Mouse (Mus musculus) T-cell, adult 2 months (primary cell): ENCODE measurements around the gene Patj.
"Not testable (repeated sequence)": the region's sequence is repeated elsewhere in the genome, so short reads cannot be mapped to it uniquely, and the experiment has no call there.

Experiments
- DNase-seq: peaks from one replicate; pipeline ENCODE4 v3.0.0; 2022; ENCODE audit warnings: low spot score

The Patj gene

DNA sequence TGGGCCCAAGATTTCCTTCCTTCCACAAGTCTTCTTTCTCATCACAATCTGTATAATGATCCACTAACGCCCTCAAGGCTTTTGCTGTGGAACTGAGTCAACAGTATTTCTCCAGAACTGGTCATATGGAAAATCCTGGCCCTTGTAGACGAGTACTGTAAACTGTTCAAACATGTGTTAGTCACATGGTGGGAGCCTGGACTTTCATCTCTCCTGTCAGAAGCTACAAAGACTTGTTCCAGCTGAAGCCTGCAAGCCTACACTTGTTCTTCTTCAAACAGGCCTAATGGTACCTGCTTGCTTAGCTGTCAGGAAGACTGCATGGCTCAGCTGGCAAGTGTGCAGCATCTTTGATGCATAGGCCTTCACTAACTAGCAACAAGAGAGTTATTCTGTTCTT, 264.9 kb downstream of the Patj start:
- no peak for DNase-seq

DNA sequence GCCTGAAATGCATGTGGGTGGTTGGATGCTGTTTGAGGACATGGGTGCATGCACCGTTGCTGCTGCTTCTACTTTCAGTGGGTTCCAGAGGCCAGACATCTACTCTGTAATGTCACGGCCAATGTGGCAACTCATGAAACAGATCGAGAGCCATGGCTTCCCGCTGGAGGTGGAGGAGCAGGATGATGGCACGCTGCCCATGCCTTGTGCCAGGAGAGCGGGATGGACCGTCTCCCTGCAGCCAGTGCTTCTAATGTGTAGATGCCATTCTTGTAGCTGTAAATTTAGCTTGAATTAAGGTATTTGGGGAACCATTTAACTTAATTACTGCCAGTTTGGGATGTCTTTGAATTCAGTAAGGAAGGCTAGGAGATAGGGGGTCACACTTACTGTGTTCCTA, 270.3 kb downstream of the Patj start:
- no peak for DNase-seq

DNA sequence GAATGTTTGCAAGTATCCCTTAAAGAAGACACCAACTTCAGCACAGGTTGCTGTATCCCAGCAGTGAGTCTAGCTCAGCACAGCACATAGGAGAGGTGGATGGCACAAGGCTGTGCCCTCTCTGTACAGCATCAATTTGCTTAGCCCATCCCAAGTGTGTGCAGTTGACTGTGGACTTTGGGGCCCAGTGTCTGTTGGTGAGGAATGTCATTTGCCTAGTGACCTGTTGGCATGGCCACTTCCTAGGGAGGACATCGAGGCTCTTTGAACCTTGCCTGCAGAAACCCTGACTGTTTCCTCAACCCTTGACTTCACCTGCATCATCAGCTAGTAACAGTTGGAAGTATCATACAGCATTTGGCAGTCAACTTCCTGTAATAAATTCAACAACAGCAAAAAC, 270.9 kb downstream of the Patj start:
- DNase-seq: no peak

DNA sequence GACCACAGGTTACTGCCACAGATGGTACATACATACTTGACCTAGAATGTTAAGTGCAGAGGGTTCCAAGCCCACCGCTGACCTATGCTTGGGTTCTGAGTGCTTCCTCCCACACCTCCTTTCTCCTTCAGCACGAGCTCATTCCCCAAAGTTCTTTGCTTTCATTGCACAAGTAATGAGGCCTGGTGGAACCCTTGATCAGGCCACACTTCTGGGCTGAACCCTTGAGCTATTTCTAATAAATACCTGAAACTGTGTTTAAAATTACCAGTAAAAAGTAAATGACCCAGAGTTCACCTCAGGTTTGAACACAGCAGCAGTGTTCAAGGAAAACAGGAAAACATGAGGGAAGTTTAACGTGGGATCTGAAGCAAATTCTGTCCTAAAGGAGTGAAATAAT, 271.4 kb downstream of the Patj start:
- no peak for DNase-seq

DNA sequence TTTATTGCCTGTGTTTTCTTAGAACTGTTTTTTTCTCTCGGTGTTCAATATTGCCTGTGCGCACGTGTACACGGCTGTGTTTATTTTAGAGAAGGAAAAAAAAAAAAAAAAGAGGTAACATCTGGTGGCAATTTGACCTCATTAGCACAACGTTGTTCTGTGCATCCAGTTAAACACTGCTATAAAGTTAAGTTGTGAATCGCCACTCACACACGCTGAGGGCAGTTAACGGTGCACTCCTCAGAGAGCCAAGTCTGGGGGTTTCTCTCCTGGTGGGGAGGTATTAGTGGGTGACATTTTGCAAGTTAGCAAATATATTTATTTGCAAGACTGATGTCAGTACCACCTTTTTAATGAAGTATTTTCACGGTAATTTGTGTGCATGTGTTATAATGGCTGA, 281.9 kb downstream of the Patj start:
- no peak for DNase-seq

DNA sequence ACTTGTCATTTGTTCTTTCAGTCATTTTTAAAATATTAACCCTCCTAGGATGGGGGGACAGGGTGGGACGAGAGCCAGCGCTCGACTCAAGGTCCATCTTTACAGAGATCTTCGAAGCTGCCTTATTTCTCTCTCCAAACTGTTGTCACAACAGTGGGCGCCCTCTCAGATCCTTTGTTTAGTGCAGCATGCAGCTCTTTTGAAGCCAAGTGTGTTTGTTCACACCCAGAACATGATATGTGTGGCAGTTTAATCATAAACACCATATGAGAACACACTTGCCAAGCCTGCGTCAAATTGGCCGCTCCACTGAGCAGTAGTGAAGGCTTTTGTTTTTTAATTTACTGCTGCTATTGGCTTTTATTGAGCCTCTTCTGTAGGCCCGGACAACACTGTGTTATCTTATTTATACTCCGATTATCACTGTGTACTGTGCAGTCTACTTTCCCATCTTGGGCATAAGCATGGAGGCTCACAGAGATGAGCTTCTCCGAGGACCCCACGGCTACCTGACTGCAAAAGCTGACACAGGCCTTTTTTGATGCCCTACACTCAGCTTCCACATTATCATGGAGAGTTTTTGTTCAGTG, 291.2 kb downstream of the Patj start:
- no peak for DNase-seq

DNA sequence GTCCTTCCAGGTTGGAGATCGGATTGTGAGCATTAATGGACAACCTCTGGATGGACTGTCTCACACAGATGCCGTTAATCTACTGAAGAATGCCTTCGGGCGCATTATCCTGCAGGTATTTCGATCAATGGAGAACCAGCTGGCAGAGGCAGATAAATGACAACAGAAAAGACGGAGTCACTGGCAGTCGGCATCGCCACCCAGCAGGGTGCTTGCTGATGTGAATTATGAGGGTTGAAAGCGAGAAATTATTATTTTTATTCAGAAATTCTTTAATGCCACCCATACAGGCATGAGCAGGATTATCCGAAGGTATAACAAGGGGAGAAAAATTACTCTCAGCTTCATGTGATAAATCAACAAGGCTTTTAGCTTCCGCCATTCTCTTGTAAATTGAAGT, 292.5 kb downstream of the Patj start:
- DNase-seq: no peak

DNA sequence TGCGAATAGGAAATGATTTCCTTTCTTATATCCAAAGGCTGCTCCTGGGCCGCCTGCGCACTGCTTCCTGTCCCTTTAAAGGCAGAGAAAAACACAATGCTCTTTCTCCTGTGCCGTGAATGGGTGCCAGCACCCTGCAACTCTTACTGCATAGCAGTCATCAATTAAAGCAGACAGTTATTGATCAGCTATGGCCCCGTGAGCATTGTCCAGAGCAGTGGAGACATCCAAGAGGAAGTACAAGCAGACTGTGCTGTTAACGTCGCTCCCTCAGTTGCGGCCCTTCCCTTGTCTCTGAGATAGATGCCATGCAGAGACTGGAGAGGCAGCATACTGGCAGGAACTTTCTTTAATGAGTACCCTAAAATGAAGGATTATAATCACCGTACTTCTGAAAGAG, 292.9 kb downstream of the Patj start:
- no peak for DNase-seq

DNA sequence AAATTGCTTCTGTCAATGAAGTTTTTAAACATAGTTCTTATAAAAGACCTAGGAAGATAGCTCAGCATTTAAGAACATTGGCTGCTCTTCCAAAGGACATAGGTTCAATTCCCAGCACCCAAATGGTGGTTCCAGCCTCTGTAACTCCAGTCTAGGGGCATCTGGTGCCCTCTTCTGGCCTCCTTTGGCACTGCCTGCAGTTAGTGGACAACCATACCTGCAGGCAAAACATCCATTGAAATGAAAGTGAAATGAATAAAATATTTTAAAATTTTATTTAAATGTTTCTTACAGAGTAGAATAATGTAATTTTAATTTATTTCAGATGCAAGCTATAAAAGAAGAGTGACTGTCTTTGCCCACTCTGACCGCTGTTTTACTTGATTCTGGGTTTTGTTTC, 294.4 kb downstream of the Patj start:
- no peak for DNase-seq

DNA sequence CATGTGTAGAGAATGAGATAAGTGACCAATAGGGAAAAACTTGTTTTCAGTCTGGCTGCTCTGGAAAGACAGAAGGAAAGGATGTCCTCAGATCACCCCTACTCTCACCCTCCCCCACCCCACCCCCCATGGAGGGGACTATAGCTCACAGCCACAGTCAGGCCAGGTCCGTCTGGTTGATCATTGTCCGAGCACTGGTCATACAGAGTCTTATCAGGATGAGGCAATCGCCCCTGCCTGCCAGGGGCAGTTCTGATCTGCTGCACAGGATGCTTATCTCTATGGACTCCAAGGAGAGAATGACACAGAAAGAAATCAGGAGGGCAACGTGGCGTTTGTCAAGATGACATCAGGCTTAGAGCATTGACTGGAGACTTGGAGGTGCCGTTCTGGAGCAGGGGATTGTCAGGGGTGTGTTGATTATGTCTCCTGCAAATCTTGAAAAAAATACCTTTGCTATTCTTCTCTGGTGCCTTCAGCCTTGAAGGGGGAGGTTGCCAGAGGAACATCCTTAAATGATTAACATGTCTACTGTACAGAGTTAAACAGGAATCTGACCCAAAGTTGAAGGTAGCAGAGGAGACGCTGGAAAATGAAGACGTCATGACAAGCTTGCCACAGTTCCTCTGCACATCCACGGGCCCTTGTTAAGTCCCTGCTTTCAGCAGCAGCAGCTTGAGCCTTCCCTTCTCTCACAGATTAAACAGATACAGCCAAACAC, 298.0 kb downstream of the Patj start:
- no peak for DNase-seq

DNA sequence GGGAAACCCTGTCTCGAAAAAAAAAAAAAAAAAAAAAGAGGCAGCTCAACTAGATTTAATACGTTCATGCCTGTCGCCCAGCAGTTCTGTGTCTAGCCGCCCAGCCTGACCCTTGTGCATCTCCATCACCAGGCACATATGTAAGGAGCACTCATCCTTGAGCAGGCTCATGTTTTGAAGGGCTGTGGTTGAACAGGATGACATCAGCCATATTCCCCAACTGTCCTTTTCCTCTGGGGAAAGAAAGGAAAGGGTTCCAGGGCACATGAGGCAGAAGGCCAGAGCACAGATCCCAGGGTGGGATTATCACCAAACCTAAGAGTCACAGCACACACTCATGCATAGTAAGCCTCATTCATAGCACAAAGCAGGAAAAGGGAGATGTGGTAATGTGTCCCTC, 302.3 kb downstream of the Patj start:
- DNase-seq: no peak

DNA sequence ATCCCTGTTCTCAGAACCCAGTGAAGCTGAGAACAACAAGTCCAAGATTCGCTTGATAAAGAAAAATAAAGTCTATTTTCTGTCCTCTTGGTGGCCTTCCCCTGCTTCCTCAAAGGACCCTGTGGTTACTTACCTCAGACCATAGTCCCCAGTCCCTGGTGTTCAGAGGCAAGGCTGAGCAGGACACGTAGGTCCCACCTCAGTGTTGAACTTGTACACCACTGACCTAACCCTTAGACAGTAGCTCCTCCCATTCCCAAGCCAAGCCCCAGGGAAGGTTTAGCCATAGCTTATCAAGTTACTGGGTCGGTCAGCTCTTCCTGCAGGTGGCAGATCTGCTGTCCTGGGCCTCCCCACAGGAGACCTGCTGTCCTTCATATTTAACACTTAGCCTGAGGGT, 303.3 kb downstream of the Patj start:
- no peak for DNase-seq

DNA sequence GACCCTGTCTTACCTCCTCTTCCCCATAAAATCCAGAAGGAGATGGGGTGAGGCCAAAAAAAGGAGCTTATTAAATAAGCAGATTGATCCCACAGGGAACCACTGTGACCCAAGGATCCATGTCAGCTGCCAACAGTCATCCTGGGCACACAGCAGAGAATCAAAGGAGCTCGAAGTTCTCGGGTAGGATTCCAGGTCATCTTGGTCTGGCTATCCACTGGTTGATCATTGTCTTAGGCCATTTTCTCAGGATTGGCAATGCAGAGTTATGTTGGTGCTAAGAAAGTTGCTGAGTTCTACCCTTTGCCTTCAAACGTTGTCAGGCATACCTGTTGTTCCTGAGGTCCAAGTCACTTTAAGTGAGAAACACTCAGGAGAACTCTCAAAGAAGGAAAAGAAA, 304.6 kb downstream of the Patj start:
- DNase-seq: no peak

DNA sequence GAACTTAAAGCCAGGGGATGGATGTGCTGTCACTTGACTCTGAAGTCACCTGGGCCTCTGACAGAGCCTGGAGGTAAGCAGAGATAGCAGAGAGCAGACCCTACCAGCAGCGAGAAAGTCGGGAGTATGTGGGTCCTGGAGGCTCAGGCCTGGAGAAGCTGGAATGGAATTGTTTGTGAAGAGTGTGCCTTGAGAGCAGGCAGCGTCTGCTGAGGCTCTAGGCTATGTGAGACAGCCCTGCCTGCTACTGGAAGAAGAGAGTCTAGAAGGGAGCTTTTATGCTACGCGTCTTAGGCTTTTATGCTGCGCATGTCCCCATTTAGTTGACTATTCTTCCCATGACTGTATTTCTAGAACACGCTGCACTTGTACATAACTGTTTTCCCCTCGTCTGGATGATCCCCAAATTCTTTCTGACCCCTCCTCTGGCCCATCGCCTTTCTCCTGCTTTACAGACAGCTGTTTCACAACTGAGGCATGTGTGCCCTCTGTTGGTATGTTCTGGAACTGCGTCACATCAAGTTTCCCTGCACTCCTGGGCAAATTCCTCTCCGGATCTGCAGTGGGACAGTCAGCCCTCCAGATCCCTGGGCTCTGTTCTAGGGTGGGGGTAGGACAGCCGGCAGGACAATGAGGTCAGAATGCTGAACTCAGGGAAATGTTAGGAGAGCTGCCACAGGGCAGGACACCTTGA, 306.8 kb downstream of the Patj start:
- no peak for DNase-seq

DNA sequence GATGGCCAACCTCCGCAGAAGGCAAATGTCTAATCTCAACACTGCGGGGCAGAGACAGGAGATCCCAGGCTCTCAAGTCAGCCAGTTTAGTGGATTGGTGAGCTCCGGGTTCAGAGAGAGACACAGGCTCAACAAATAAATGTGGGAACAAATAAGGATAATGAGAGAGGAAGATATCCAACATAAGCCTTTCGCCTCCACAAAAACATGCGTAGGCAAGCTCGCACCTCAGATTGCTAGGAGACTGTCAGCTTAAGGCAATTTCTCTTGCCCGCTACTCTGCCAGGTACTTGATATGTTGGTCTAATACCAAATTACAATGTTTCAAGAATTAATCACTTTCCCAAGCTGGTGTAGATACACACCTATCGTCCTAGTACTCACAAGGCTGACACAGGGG, 315.3 kb downstream of the Patj start:
- DNase-seq: no peak

DNA sequence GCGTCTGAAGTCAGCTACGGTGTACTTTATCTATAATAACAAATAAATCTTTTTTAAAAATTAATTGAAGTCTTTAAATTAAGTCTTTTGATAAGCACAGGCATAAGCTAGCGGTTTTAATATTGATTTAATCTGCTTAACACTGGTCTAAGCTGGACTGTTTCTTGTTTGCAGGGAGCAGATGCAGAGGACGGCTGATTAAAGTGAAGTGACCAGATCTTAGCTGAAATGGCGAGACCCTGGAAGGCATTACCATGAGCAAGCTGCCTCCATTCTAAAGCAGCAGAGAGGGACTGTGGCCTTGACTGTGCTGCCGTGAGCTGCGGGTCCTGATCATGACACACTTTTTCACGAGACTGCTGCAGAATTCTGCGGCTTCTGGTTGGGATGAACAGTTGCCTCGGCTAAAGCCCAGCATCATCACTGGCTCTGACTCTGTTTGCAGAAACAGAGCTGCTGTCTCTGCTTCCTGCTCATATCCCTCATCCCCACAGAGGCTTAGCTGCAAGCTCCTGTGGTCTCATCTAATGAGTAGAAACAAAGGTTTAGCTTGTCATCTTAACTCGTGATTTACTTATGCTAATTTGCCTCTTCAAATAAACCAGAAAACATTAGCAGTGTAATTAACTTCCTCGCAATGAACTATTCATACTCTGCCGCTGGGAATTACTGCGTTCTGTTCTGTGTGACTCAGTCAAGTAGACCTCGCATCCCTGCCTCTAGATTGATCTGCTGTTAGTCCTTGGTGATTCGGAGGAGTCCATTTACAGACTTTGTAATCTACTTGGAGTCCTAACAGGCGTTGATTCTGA, 322.4 kb downstream of the Patj start:
- DNase-seq: no peak

DNA sequence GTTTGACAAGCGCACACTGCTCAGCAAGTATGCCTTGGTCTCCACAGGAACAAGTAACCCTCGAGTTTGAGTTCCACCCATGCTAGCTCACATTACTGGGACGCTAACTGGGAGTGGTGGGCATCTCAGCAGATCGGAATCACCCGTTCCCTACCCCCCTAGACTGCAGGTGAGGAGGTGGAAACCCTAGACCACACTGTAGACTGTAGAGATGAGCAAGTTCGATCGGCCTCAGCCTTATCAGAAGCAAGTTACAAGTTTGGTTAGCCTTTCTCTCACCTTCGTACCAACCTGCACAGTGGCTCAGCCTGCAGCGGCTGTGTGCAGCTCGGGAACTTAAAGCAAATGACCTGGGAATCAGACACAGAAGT, 322.9 kb downstream of the Patj start:
- DNase-seq: no peak

DNA sequence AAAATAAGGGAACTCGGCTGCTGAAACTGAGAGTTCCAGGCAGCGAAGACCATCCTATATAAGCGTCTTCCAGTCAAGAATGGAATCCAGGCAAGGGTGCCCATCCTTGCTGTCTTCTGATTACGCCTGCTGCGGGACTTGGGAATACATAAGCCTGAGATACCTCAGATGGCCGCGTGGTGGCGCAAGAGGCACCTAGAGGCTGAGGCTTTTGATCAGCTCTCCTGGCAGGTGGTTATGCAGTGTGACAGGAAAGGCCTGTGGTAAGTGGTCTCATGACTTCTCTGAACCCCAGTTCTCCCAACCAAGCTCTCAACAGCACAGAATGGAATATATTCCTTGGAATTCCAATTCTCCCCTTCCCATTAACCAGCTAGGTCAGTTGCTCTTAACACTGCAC, 326.9 kb downstream of the Patj start:
- peak; percentile 32 for DNase-seq

DNA sequence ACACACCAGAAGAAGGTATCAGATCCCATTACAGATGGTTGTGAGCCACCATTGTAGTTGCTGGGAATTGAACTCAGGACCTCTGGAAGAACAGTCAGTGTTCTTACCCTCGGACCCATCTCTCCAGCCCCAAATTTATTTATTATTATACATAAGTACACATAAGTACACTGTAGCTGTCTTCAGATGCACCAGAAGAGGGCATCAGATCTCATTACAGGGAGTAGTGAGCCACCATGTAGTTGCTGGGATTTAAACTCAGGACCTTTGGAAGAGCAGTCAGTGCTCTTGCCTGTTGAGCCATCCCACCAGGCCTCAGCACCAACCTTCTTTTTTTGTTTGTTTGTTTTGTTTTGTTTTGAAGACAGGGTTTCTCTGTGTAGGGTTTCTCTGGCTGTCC, 329.1 kb downstream of the Patj start:
- not testable (repeated sequence) for DNase-seq

DNA sequence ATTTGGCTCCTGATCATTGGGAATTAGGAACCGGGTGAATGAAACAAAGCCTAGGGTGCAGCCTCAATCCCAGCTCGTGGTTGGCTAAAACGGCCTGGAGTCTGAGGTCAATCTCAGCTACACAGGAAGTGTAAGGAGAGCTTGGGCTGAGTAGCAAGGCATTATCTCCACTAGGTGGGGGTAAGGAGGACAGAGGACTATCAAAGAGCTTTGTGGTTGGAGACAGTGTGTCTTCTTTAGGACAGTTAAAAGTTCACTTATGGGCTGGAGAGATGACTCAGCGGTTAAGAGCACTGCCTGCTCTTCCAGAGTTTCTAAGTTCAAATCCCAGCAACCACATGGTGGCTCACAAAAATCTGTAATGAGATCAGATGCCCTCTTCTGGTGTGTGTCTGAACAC, 329.9 kb downstream of the Patj start:
- DNase-seq: no peak

DNA sequence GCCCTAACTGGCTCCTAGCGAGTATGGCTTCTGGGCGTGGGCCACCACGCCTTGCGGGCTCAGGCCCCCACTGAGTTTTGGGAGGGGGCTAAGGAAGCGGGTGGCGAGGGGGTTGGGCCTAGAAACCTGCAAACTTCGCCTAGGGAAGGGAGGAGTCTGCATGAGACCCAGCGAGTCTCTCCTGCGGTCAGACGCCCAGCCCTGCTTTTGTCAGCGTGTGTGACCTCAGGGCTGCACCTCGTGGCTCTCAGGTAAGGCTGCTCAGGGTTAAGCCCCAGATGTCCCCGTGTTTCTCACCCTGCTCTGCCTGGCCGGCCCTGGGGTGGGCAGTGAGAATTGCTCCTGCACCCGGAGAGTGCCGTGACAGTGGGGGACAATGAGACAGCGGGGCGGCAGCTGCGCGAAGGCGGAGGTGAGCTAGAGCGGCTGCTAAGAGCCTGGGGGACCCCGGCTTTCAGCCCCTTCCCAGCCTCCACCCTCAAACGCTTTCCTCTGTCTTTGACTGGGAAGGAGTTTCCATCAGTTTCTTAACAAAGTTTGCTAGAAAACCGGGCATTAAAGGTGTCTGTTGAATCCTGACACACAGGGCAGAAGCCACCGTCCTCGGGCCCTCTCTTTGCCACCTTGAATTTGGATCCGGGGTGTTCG, 331.1 kb downstream of the Patj start, which contains the start of gene L1td1:
Gene L1td1 (plus strand): TSS at position 145 of the 648 bp plus-strand sequence.
- DNase-seq: no peak

DNA sequence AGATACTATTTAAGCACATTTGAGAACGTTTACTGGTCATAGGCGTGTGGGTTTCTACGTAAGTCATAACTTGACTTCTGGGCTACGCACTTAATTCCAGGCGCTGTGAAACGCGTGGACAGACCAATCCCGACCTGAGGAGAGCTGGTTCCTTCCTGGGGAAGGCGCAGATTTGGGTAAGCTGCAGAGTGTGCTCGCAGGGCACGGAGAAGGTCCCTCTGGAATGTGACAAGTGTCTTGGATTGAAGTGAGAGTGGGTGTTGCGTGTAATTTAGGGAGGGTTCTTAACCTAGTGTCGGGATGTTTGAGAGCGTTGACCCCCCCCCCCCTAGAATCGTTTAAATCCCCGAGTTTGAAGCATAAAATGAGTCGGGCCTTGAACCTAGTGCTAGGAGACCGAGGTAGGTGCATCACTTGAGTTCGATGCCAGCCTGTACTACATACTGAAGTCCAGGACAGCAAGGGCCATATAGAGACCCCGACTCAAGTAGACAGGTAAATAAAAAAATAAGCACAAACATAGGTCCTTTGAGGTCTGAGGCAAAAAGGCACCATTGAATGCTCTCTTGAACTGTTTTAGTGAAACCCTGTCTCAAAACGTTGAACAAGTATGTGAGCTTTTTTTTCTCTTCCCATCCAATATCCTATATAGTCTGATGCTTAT, 331.8 kb downstream of the Patj start:
- no peak for DNase-seq
